Mouse (Mus musculus): Measurements from ENCODE around the gene C730034F03Rik. TPM values are rescaled to one million over a fixed set of nuclear protein-coding genes. Genes with fewer than 3 reads are reported as not detected.

Gene C730034F03Rik
- polyA plus RNA-seq, 1 experiment from 2014 or later: 3.1 TPM

- Histone ChIP-seq H3K4me1 (ENCODE audit: control insufficient read depth in 2 of 2, insufficient read depth in 2 of 2, low read length in 2 of 2) (no peaks in the 10 kb centered on the region), H3K27me3 (ENCODE audit: control insufficient read depth, insufficient read depth, low read length) (peaks cover 3% of the 10 kb centered on the region; the same call in 1 of the 2 replicates), H3K9me3 (ENCODE audit: control insufficient read depth, low read length) (no peaks in the 10 kb centered on the region), H3K27ac (replicated peaks in 1 of 2; ENCODE audit: control insufficient read depth in 1 of 2, insufficient read depth in 1 of 2, low read depth in 2 of 2, low read length in 2 of 2) (no peak overlapping the region), H3K36me3 (ENCODE audit: control insufficient read depth, insufficient read depth, low read length) (no peaks in the 10 kb centered on the region), H3K4me2 (ENCODE audit: low read length) (no peak overlapping the region), H3K4me3 (ENCODE audit: control insufficient read depth in 1 of 2, insufficient read depth in 1 of 2, low read depth in 1 of 2, low read length in 2 of 2) (no peak overlapping the region), H3K9ac (ENCODE audit: low read length) (no peak overlapping the region)
- WGBS: 39% methylated on average over 5 of the region's 5 CpGs
- no peak for ATAC-seq (ENCODE audit: insufficient number of reproducible peaks, insufficient read depth, low FRiP score, low read depth)
Measured at GRCm38 (mm10) chr15:89463334-89464235, 34.2 kb downstream of the C730034F03Rik start.

GRCm38 (mm10) chr15:89465052-89465451 lies 35.7 kb downstream of the C730034F03Rik start:
- no peaks in the 10 kb centered on the region for H3K4me1 ChIP-seq (ENCODE audit: control insufficient read depth in 2 of 2, insufficient read depth in 2 of 2, low read length in 2 of 2)
- no peak overlapping the region for H3K27ac ChIP-seq (replicated peaks in 1 of 2; ENCODE audit: control insufficient read depth in 1 of 2, insufficient read depth in 1 of 2, low read depth in 2 of 2, low read length in 2 of 2)
- H3K4me2 ChIP-seq (ENCODE audit: low read length): no peak overlapping the region
- H3K9me3 ChIP-seq (ENCODE audit: control insufficient read depth, low read length): no peaks in the 10 kb centered on the region
- no peak overlapping the region for H3K4me3 ChIP-seq (ENCODE audit: control insufficient read depth in 1 of 2, insufficient read depth in 1 of 2, low read depth in 1 of 2, low read length in 2 of 2)
- no peak overlapping the region for H3K9ac ChIP-seq (ENCODE audit: low read length)
- 9% methylated on average over 1 of the region's 1 CpGs for WGBS
- H3K27me3 ChIP-seq (ENCODE audit: control insufficient read depth, insufficient read depth, low read length): no peaks in the 10 kb centered on the region; the same call in 1 of the 2 replicates
- ATAC-seq (ENCODE audit: insufficient number of reproducible peaks, insufficient read depth, low FRiP score, low read depth): no peak
- no peaks in the 10 kb centered on the region for H3K36me3 ChIP-seq (ENCODE audit: control insufficient read depth, insufficient read depth, low read length)

GRCm38 (mm10) chr15:89468577-89468976 lies 39.2 kb downstream of the C730034F03Rik start:
- no peaks in the 10 kb centered on the region for H3K27me3 ChIP-seq (ENCODE audit: control insufficient read depth, insufficient read depth, low read length)
- no peak overlapping the region for H3K4me2 ChIP-seq (ENCODE audit: low read length)
- no peak overlapping the region for H3K9ac ChIP-seq (ENCODE audit: low read length)
- no peaks in the 10 kb centered on the region for H3K9me3 ChIP-seq (ENCODE audit: control insufficient read depth, low read length)
- H3K36me3 ChIP-seq (ENCODE audit: control insufficient read depth, insufficient read depth, low read length): no peaks in the 10 kb centered on the region
- ATAC-seq (ENCODE audit: insufficient number of reproducible peaks, insufficient read depth, low FRiP score, low read depth): no peak
- no peaks in the 10 kb centered on the region for H3K4me1 ChIP-seq (ENCODE audit: control insufficient read depth in 2 of 2, insufficient read depth in 2 of 2, low read length in 2 of 2)
- H3K27ac ChIP-seq (replicated peaks in 1 of 2; ENCODE audit: control insufficient read depth in 1 of 2, insufficient read depth in 1 of 2, low read depth in 2 of 2, low read length in 2 of 2): no peak overlapping the region
- 36% methylated on average over 2 of the region's 2 CpGs for WGBS
- H3K4me3 ChIP-seq (ENCODE audit: control insufficient read depth in 1 of 2, insufficient read depth in 1 of 2, low read depth in 1 of 2, low read length in 2 of 2): no peak overlapping the region

GRCm38 (mm10) chr15:89471476-89471875 lies 42.1 kb downstream of the C730034F03Rik start:
- ATAC-seq (ENCODE audit: insufficient number of reproducible peaks, insufficient read depth, low FRiP score, low read depth): no peak
- Histone ChIP-seq H3K27ac (replicated peaks in 1 of 2; ENCODE audit: control insufficient read depth in 1 of 2, insufficient read depth in 1 of 2, low read depth in 2 of 2, low read length in 2 of 2) (no peak overlapping the region), H3K36me3 (ENCODE audit: control insufficient read depth, insufficient read depth, low read length) (no peaks in the 10 kb centered on the region), H3K9ac (ENCODE audit: low read length) (no peak overlapping the region), H3K4me1 (ENCODE audit: control insufficient read depth in 2 of 2, insufficient read depth in 2 of 2, low read length in 2 of 2) (peaks cover 5 to 9% of the 10 kb centered on the region in 2 experiments; a peak in 3 of 4 replicates), H3K4me3 (ENCODE audit: control insufficient read depth in 1 of 2, insufficient read depth in 1 of 2, low read depth in 1 of 2, low read length in 2 of 2) (no peak overlapping the region), H3K4me2 (ENCODE audit: low read length) (no peak overlapping the region), H3K27me3 (ENCODE audit: control insufficient read depth, insufficient read depth, low read length) (no peaks in the 10 kb centered on the region), H3K9me3 (ENCODE audit: control insufficient read depth, low read length) (no peaks in the 10 kb centered on the region)
- 83% methylated on average over 4 of the region's 4 CpGs for WGBS

GRCm38 (mm10) chr15:89473370-89473769 lies 44.0 kb downstream of the C730034F03Rik start:
- no peak for ATAC-seq (ENCODE audit: insufficient number of reproducible peaks, insufficient read depth, low FRiP score, low read depth)
- Histone ChIP-seq H3K9me3 (ENCODE audit: control insufficient read depth, low read length) (no peaks in the 10 kb centered on the region), H3K4me2 (ENCODE audit: low read length) (no peak overlapping the region), H3K4me3 (ENCODE audit: control insufficient read depth in 1 of 2, insufficient read depth in 1 of 2, low read depth in 1 of 2, low read length in 2 of 2) (no peak overlapping the region), H3K4me1 (ENCODE audit: control insufficient read depth in 2 of 2, insufficient read depth in 2 of 2, low read length in 2 of 2) (peaks cover 5 to 14% of the 10 kb centered on the region in 2 experiments; a peak in 3 of 4 replicates), H3K36me3 (ENCODE audit: control insufficient read depth, insufficient read depth, low read length) (no peaks in the 10 kb centered on the region), H3K27me3 (ENCODE audit: control insufficient read depth, insufficient read depth, low read length) (no peaks in the 10 kb centered on the region), H3K27ac (replicated peaks in 1 of 2; ENCODE audit: control insufficient read depth in 1 of 2, insufficient read depth in 1 of 2, low read depth in 2 of 2, low read length in 2 of 2) (no peak overlapping the region), H3K9ac (ENCODE audit: low read length) (no peak overlapping the region)
- WGBS: 63% methylated on average over 9 of the region's 9 CpGs

GRCm38 (mm10) chr15:89473921-89474320 lies 44.5 kb downstream of the C730034F03Rik start:
- 95% methylated on average over 8 of the region's 8 CpGs for WGBS
- peaks cover 5 to 14% of the 10 kb centered on the region in 2 experiments; a peak in 3 of 4 replicates for H3K4me1 ChIP-seq (ENCODE audit: control insufficient read depth in 2 of 2, insufficient read depth in 2 of 2, low read length in 2 of 2)
- H3K9me3 ChIP-seq (ENCODE audit: control insufficient read depth, low read length): no peaks in the 10 kb centered on the region
- H3K4me2 ChIP-seq (ENCODE audit: low read length): no peak overlapping the region
- H3K27me3 ChIP-seq (ENCODE audit: control insufficient read depth, insufficient read depth, low read length): no peaks in the 10 kb centered on the region
- no peak for ATAC-seq (ENCODE audit: insufficient number of reproducible peaks, insufficient read depth, low FRiP score, low read depth)
- no peaks in the 10 kb centered on the region for H3K36me3 ChIP-seq (ENCODE audit: control insufficient read depth, insufficient read depth, low read length)
- H3K9ac ChIP-seq (ENCODE audit: low read length): no peak overlapping the region
- H3K27ac ChIP-seq (replicated peaks in 1 of 2; ENCODE audit: control insufficient read depth in 1 of 2, insufficient read depth in 1 of 2, low read depth in 2 of 2, low read length in 2 of 2): no peak overlapping the region
- H3K4me3 ChIP-seq (ENCODE audit: control insufficient read depth in 1 of 2, insufficient read depth in 1 of 2, low read depth in 1 of 2, low read length in 2 of 2): no peak overlapping the region

GRCm38 (mm10) chr15:89474596-89475292 lies 45.4 kb downstream of the C730034F03Rik start:
- no peak overlapping the region for H3K27ac ChIP-seq (replicated peaks in 1 of 2; ENCODE audit: control insufficient read depth in 1 of 2, insufficient read depth in 1 of 2, low read depth in 2 of 2, low read length in 2 of 2)
- H3K4me3 ChIP-seq (ENCODE audit: control insufficient read depth in 1 of 2, insufficient read depth in 1 of 2, low read depth in 1 of 2, low read length in 2 of 2): no peak overlapping the region
- peaks cover 5 to 14% of the 10 kb centered on the region in 2 experiments; a peak in 3 of 4 replicates for H3K4me1 ChIP-seq (ENCODE audit: control insufficient read depth in 2 of 2, insufficient read depth in 2 of 2, low read length in 2 of 2)
- no peak for ATAC-seq (ENCODE audit: insufficient number of reproducible peaks, insufficient read depth, low FRiP score, low read depth)
- H3K4me2 ChIP-seq (ENCODE audit: low read length): no peak overlapping the region
- no peaks in the 10 kb centered on the region for H3K36me3 ChIP-seq (ENCODE audit: control insufficient read depth, insufficient read depth, low read length)
- no peaks in the 10 kb centered on the region for H3K9me3 ChIP-seq (ENCODE audit: control insufficient read depth, low read length)
- no peak overlapping the region for H3K9ac ChIP-seq (ENCODE audit: low read length)
- no peaks in the 10 kb centered on the region for H3K27me3 ChIP-seq (ENCODE audit: control insufficient read depth, insufficient read depth, low read length)
- WGBS: 93% methylated on average over 19 of the region's 19 CpGs

All from heart, embryonic 14.5 days (tissue).